In the genomic region with DNA sequence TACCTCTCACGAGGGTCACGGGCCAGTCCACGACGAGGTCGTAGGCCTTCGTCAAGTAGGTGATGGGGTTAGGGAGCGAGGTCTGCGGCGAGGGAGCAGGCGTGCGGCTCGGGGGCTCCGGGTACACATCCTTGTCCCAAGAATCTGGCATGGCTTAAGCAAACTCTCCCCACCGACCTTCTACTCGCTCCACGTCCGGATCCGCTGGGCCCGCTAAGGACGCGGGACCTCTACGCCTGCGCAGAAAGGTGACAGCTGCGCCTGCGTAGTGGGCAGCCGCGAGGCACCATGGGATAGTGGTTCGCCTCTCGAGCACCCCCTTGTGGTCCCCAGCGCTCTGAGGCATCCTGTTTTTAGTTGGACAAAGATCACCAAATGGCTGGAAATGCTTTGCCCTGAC, we compare ENCODE assay signal across 8 mouse cellular contexts. TPM values are rescaled to one million over a fixed set of nuclear protein-coding genes. Genes with fewer than 3 reads are reported as not detected.
DNase-seq lines count a peak whose midpoint lies in the region; ATAC-seq and TF ChIP-seq lines count a peak whose summit lies in the region.

TSS of gene Ndufb10 (minus strand) at position 295 of the 400 bp plus-strand sequence.

- peaks cover 32% of the 10 kb centered on the region for H3K4me1 ChIP-seq in hindbrain, embryonic 10.5 days (replicated peaks)
- H3K4me1 ChIP-seq in lung, postnatal 0 days (ENCODE audit: insufficient read depth, low read depth, low read length): peaks cover 7% of the 10 kb centered on the region; the same call in 1 of the 2 replicates

- ATAC-seq in frontal cortex, adult (ENCODE audit: low TSS enrichment): peak; percentile 79
- peak; percentile 73 for ATAC-seq in lung, postnatal 0 days

- 0 out of 2 replicates have a peak, but pooled peaks cover 5% of the 10 kb centered on the region for H3K27me3 ChIP-seq in hindbrain, embryonic 10.5 days (ENCODE audit: insufficient read depth, poor library complexity, severe bottlenecking)
- no peaks in the 10 kb centered on the region for H3K27me3 ChIP-seq in lung, postnatal 0 days (replicated peaks; ENCODE audit: insufficient read depth, low read length)

- no peak for TF ChIP-seq EP300 in lung, postnatal 0 days (IDR thresholded peaks at IDR 0.05)

- H3K36me3 ChIP-seq in hindbrain, embryonic 10.5 days: peaks cover 21% of the 10 kb centered on the region
- H3K36me3 ChIP-seq in lung, postnatal 0 days (ENCODE audit: insufficient read depth, low read length): peaks cover 11% of the 10 kb centered on the region; the same call in 1 of the 2 replicates

- peak within 1 kb of the TSS; percentile 92 for H3K9ac ChIP-seq in lung, postnatal 0 days (replicated peaks; ENCODE audit: low read depth)

- peak; percentile 73 for DNase-seq in MEL-GATA-1-ER (ENCODE audit: extremely low read depth, low read depth)
- DNase-seq in cerebellum, adult 8-10 months: peak; percentile 98
- peak; percentile 97 for DNase-seq in hindbrain, embryonic 10.5 days (ENCODE audit: low spot score)
- peak; percentile 95 for DNase-seq in layer of hippocampus, adult 9-11 months
- DNase-seq in lung, postnatal 0 days (ENCODE audit: low spot score): peak; percentile 97
- peak; percentile 98 for DNase-seq in ovary, postnatal 14 days (ENCODE audit: low spot score)
- DNase-seq in thymus, postnatal 14 days: peak; percentile 97

- WGBS in hindbrain, embryonic 10.5 days: under 1% methylated on average over 30 of the region's 30 CpGs
- WGBS in lung, postnatal 0 days: under 1% methylated on average over 30 of the region's 30 CpGs

- H3K4me3 ChIP-seq in hindbrain, embryonic 10.5 days: peak within 1 kb of the TSS; percentile 82
- peak within 1 kb of the TSS; percentile 62 for H3K4me3 ChIP-seq in lung, postnatal 0 days (ENCODE audit: low read depth, low read length)

- H3K4me2 ChIP-seq in lung, postnatal 0 days (replicated peaks; ENCODE audit: low read depth, low read length): peak within 1 kb of the TSS; percentile 91

- H3K9me3 ChIP-seq in hindbrain, embryonic 10.5 days: no peaks in the 10 kb centered on the region
- no peaks in the 10 kb centered on the region for H3K9me3 ChIP-seq in lung, postnatal 0 days (ENCODE audit: low read length)

- TF ChIP-seq CTCF in lung, postnatal 0 days (IDR thresholded peaks at IDR 0.05): peak; percentile 99

- H3K27ac ChIP-seq in hindbrain, embryonic 10.5 days: peak within 1 kb of the TSS; percentile 88
- peak within 1 kb of the TSS; percentile 86 for H3K27ac ChIP-seq in lung, postnatal 0 days (ENCODE audit: low read length)

RNA-seq across cellular contexts. Expression of gene Ndufb10, which starts in this region (rescaled TPM):
- polyA plus RNA-seq in hindbrain, embryonic 10.5 days (2016; fragmentation: Nextera tagmentation; extraction: Ambion mirVana): 212 and 240 TPM in 2 replicates
- 205 and 206 TPM in 2 replicates for polyA plus RNA-seq in lung, postnatal 0 days (2015; fragmentation: Nextera tagmentation; extraction: Ambion mirVana)

Comparison
In these comparisons a context has a peak if more than half of its experiments do, and no peak if none do; other contexts are left out.
1. Peak in every context shown above with its lines: DNase-seq, ATAC-seq, H3K4me3 ChIP-seq and H3K27ac ChIP-seq.